Mouse (Mus musculus) heart, adult 2 months (tissue): ENCODE measurements at regions not wholly inside any gene's neighbourhood (a gene's known extent, or its start where the extent isn't known, plus 50 kb on each side); places are given as distances from the start of the nearest gene placed in this dataset.

Experiments
- DNase-seq, 2 experiments: peaks; one replicate each; pipeline ENCODE4 v3.0.0; 2021
- H3K27ac ChIP-seq: fragments of 200-600 bp; 2 replicates; pipeline ENCODE4 v1.8.1; 2022
- H3K27me3 ChIP-seq: fragments of 200-500 bp; 2 replicates; pipeline ENCODE4 v1.6.1; 2012; ENCODE audit warnings: mild to moderate bottlenecking, low read length, inconsistent platforms, mixed read lengths; ENCODE audit not compliant: control insufficient read depth, insufficient read depth
- H3K36me3 ChIP-seq: fragments of 200-500 bp; 2 replicates; pipeline ENCODE4 v1.6.1; 2012; ENCODE audit warnings: low read length, inconsistent platforms; ENCODE audit not compliant: control insufficient read depth, insufficient read depth
- H3K4me1 ChIP-seq: fragments of 200-500 bp; 2 replicates; pipeline ENCODE4 v1.6.1; 2011; ENCODE audit warnings: low read length; ENCODE audit not compliant: control insufficient read depth, insufficient read depth
- H3K4me3 ChIP-seq: fragments of 200-600 bp; 2 replicates; pipeline ENCODE4 v1.8.1; 2022
- H3K79me2 ChIP-seq: fragments of 200-500 bp; replicated peaks from 2 replicates; pipeline ENCODE4 v1.6.1; 2012; ENCODE audit warnings: mild to moderate bottlenecking, inconsistent platforms, low read length, moderate library complexity, mixed read lengths; ENCODE audit not compliant: control insufficient read depth, insufficient read depth
- H3K9ac ChIP-seq: fragments of 200-500 bp; 2 replicates; pipeline ENCODE4 v1.6.1; 2012; ENCODE audit warnings: low read depth, mild to moderate bottlenecking, control low read depth, inconsistent platforms, low read length, mixed read lengths
- CTCF ChIP-seq: fragments of 200-600 bp; IDR thresholded peaks from 2 replicates; pipeline ENCODE4 v1.8.1; 2022; ENCODE audit warnings: antibody characterized with exemption, mild to moderate bottlenecking, moderate library complexity
- EP300 ChIP-seq: fragments of 200-500 bp; IDR thresholded peaks from 2 replicates; pipeline ENCODE4 v1.6.1; 2011; ENCODE audit warnings: low read depth, low read length, control low read depth; ENCODE audit not compliant: insufficient read depth
- POLR2A ChIP-seq: fragments of 200-500 bp; IDR thresholded peaks from 2 replicates; pipeline ENCODE4 v1.6.1; 2011; ENCODE audit warnings: mild to moderate bottlenecking, low read depth, low read length, control low read depth; ENCODE audit not compliant: insufficient read depth
- WGBS: fragments of 180-500 bp; shearing (Covaris S2); methylation state at CpG from one replicate; pipeline ENCODE4 v1.1.7; 2018; 5-methylcytosine and 5-hydroxymethylcytosine counted together
- intact Hi-C: fragments of 180-260 bp; cut with DNase I; formaldehyde crosslinking; loops from one replicate; pipeline ENCODE4 v1.15.1; 2025

DNA sequence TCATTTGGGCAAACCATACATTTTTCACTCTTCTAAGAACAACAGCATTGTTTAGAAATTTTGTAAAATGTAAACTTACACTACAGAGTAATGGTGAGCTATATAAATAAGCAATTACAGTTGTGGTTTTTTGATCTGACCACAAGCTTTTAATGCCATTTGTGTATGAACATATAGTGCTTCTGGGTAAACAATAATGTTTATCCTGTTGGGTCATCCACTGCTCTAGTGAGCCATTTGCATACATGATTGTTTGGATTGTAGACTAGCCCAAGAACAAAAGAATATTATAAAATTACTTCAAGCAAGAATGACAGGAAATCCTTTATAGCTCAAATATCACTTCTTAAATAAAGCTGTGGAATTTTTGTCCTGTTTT, 68.4 kb upstream of the Zeb2 start:
- H3K4me1 ChIP-seq = peaks cover 1% of the 10 kb centered on the region; the same call in 1 of the 2 replicates
- intact Hi-C loops = no loop called here
- DNase-seq = no peak
- TF ChIP-seq EP300 = no peak
- TF ChIP-seq CTCF = no peak
- no peak for TF ChIP-seq POLR2A
- no peaks in the 10 kb centered on the region for H3K36me3 ChIP-seq
- no peaks in the 10 kb centered on the region for H3K79me2 ChIP-seq
- no peak overlapping the region for H3K4me3 ChIP-seq
- H3K27me3 ChIP-seq = no peaks in the 10 kb centered on the region
- H3K27ac ChIP-seq = peak overlapping the region; percentile 52; the same call in 1 of the 2 replicates
- no peak overlapping the region for H3K9ac ChIP-seq

DNA sequence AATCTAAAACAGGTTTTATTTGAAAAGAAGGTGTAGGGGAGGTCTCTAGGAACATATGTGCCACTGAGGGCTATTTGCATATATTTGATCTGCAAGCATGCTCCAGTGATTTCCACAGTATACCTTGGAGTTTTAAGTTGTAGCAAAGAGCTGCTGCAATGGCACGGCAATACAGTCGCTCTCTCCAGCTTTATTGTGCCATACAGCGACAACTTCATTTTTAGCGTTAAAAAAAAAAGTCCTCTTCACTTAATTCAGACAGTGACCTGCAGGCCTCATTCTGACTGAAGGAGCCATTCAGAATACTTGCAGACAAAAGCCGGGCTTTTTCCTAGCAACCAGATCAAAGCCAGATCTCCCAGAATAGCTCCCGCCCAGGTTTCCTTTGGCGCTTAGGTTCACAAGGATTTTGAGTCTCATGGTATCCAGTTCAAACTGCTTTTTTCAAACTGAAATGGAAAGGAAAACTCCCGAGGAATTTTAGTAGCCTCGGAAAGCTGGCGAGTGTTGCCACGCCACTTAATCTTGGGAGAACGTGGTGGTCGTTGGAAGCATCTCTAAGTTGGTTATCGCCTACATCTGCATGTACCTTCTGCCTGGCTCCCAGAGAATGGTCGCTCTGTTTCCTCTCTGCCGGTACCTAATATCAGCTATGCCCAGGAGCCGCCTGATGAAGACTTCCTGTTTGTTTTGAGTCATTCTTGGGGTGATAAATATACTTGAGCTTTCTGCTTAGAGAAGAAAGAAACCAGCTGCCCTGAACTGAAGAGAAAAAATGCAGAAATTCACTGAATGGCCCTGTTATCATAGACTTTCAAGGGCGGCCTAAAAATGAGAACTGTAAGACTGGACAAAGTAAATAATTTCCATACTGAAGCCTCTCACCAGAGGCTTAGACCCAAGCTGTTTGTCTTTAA, 67.8 kb upstream of the Zeb2 start:
- peak overlapping the region; percentile 33 for H3K4me3 ChIP-seq
- no peaks in the 10 kb centered on the region for H3K27me3 ChIP-seq
- TF ChIP-seq POLR2A (no peak), EP300 (no peak), CTCF (no peak)
- peak; percentile 35 to 39 for DNase-seq
- H3K9ac ChIP-seq = no peak overlapping the region
- no peaks in the 10 kb centered on the region for H3K36me3 ChIP-seq
- H3K27ac ChIP-seq = peak overlapping the region; percentile 52
- peaks cover 1% of the 10 kb centered on the region; the same call in 1 of the 2 replicates for H3K4me1 ChIP-seq
- intact Hi-C loops = no loop called here
- WGBS = 27% methylated on average over 18 of the region's 18 CpGs
- H3K79me2 ChIP-seq = no peaks in the 10 kb centered on the region

DNA sequence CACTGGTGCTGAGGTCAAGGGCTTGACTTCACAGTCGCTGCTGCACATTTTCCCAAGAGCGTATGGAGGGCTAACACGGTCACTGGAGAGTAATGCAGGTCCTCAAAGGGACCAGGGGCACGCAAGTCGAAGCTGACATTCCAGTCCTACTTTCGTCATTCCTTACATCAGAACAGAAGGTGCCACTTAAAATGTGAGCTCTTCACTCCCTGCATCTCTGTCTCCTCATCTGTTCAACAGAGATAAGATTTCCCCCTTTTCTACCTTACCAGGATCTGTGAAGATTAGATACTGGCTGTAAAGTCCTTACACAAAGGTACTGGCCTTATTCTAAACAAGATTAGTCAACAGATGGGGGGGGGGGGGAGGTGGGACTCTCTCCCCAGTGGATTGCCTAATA, 67.0 kb upstream of the Zeb2 start:
- Histone ChIP-seq H3K4me1 (peaks cover 1% of the 10 kb centered on the region; the same call in 1 of the 2 replicates), H3K36me3 (no peaks in the 10 kb centered on the region), H3K4me3 (no peak overlapping the region), H3K27me3 (no peaks in the 10 kb centered on the region), H3K79me2 (no peaks in the 10 kb centered on the region), H3K27ac (no peak overlapping the region), H3K9ac (no peak overlapping the region)
- intact Hi-C loops = no loop called here
- WGBS = 80% methylated on average over 6 of the region's 6 CpGs
- no peak for DNase-seq
- TF ChIP-seq POLR2A (no peak), CTCF (no peak), EP300 (no peak)

DNA sequence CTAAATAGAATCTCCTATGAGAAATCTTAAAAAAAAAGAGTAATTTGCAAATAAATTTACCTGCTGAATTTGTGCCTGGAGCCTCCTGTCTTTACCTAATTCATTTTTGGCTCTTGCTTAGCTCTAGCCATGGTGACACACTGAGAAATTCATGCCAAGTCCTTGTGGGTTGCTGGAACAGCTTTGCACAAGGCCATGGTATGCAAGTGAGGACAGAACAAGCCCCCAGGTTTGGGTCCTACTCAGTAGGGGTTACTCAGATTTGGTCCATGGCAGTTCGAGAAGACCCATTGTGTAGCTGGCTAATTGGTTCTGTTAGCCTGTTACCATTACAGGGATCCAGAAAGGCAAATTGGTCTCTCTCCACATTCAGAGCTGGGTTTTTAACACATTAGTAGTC, 65.7 kb upstream of the Zeb2 start:
- TF ChIP-seq CTCF (no peak), POLR2A (no peak), EP300 (no peak)
- no peaks in the 10 kb centered on the region for H3K79me2 ChIP-seq
- 94% methylated on average over 1 of the region's 1 CpGs for WGBS
- H3K9ac ChIP-seq = no peak overlapping the region
- no peaks in the 10 kb centered on the region for H3K27me3 ChIP-seq
- H3K36me3 ChIP-seq = no peaks in the 10 kb centered on the region
- intact Hi-C loops = no loop called here
- no peak for DNase-seq
- H3K4me3 ChIP-seq = no peak overlapping the region
- H3K27ac ChIP-seq = no peak overlapping the region
- peaks cover 1% of the 10 kb centered on the region; the same call in 1 of the 2 replicates for H3K4me1 ChIP-seq

DNA sequence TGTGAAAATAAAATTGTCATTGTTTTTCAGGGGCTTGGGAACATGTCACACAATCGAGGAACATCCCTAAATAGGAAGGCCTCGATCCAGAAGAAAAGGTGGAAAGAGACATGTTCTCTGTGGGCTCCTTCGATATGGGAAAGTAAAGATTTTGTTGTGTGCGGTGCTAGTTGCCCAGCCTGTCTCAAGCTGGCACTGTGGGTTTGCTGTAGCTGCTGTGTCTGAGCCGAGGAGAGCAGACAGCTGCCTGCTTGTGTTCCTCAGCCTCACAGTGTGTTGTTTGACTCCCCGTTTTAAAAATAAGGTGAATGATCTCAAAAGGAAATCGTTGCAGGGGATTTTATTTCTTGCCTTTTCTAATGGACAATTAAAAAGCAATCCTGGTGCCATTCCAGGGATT, 64.4 kb upstream of the Zeb2 start:
- WGBS = 63% methylated on average over 7 of the region's 7 CpGs
- Histone ChIP-seq H3K9ac (no peak overlapping the region), H3K36me3 (no peaks in the 10 kb centered on the region), H3K79me2 (no peaks in the 10 kb centered on the region), H3K27ac (no peak overlapping the region), H3K4me3 (no peak overlapping the region), H3K4me1 (peaks cover 1% of the 10 kb centered on the region; the same call in 1 of the 2 replicates), H3K27me3 (no peaks in the 10 kb centered on the region)
- intact Hi-C loops = no loop called here
- DNase-seq = no peak
- no peak for TF ChIP-seq POLR2A
- TF ChIP-seq CTCF = peak; percentile 21; the same call in 1 of the 2 replicates
- no peak for TF ChIP-seq EP300

DNA sequence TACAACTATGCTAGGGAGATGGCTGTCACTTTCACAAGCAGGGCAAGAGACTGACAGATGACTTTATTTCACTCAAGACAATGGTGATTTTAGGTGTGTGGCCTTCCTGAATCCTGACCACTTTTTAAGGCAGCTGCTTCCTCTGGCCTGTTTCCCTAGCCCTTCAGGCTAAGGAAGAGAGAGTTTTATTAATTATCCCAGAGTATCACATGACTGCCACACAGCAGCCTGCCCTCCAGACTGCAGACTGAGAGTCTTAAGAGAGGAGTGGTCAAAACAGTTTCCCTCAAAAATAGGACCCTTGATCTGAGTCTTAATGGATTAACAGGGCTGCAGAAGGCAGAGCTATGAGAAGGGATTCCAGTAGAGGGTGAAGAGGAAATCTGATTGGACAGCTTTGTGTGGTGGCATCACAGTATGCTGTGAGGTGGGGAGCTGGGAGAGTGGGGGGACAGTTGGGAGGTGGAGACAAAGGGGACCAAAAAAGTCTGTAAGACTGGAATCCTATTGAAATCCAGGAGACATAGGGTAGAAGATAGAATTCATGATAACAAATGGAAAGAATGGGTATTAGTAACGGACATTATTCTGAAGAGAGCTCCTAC, 61.8 kb upstream of the Zeb2 start:
- no peak for DNase-seq
- intact Hi-C loops = no loop called here
- H3K4me3 ChIP-seq = no peak overlapping the region
- H3K27ac ChIP-seq = no peak overlapping the region
- no peak for TF ChIP-seq CTCF
- TF ChIP-seq EP300 = no peak
- TF ChIP-seq POLR2A = no peak
- H3K27me3 ChIP-seq = no peaks in the 10 kb centered on the region
- no peaks in the 10 kb centered on the region for H3K79me2 ChIP-seq
- no peak overlapping the region for H3K9ac ChIP-seq
- WGBS = 89% methylated on average over 1 of the region's 1 CpGs
- H3K36me3 ChIP-seq = no peaks in the 10 kb centered on the region
- no peaks in the 10 kb centered on the region for H3K4me1 ChIP-seq
